Mouse (Mus musculus): ENCODE measurements around the gene Sco2.

The Sco2 gene

DNA sequence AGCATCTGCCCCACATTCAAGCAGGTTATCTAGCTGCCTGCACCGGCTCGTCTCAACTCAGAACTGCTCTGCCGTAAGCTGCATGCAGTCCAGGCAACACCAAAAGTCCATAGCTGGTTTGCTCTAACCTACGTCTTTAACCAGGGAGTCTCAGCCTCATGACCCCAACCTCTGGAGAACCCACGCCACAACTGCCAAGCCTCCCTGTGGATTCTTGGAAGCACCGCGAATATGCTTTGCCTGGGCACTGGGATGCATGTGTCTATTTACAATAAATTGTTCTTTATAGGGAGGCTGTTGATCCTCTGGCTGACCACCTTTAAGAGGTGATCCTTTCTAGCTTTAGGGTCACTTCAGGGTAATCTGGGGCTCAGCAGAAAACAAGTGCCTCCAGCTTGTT lies 1.1 kb downstream of the Sco2 start:
- no peak for DNase-seq

DNA sequence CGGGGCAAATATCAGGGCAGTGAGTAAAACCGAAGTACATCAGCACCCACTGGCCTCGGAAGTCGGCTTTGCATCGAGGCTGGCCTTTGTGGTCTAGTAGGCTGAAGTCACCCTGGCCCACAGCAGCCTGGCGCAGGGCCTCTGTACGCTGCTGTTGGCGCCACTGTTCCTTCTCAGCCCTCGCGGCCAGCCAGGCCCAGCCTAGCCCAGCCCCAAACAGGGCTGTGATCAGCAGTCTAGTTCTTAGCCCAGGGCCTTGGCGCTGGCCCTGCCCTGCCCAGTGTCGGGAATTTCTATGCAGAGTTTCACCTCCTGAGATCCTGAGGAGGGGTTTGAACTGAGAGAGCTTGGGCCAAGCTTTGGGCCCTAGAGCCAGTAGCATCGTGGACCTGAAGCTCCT lies 1.6 kb downstream of the Sco2 start:
- DNase-seq = no peak

DNA sequence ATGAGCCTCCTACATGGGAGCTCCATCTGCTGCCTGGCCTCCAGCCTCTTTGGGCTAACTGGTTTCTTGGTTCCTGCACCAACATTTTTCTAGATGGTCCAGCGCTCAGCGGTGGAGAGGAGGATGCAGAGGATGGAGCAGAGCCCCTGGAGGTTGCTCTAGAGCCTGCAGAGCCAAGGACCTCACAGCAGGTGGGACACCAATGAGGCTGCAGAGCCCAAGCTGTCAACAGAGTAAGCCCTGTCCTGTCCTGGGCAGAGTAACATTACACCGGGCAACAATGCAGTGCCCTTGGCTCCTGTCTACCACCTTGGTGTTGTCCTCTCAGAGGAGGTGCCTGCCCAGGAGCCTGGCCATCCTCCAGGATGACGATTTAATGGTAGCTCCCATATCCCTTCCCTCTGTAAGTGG lies 8.5 kb downstream of the Sco2 start:
- DNase-seq = no peak

DNA sequence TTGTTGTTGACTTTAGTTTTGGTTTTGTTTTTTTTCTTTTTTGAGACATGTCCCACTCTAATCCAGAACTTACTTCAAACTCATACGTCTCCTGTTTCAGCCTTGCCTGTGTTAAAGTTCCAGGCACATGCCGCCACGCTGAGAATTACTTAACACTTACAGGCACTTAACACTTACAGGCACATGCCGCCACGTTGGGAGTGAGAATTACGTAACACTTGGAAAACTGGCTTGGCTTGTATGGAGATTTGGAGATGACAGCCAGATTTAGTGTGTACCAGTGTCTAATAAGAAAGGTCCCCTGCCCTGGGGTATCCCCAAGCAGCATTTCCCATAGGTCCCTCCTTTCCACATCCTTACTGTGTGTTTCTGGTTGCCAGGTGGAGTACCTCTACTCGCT lies 10.6 kb downstream of the Sco2 start:
- no peak for DNase-seq

DNA sequence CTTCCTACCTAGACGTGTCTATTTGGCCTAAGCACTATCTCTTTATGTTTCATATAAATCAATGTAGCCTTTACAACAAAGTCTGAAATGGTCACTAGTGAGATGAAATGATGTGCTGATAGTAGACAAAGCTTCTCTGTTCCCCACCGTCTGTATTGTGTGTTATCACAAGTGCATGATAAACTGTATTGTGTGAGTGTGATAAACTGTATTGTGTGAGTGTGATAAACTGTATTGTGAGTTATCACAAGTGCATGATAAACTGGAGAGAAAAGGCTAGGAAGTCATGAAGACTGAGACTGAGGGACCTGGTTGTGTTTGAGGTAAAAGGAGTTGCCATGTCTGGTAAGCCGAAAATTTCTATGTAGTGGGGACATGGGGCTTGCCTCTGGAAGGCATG lies 14.9 kb downstream of the Sco2 start:
- DNase-seq = no peak

DNA sequence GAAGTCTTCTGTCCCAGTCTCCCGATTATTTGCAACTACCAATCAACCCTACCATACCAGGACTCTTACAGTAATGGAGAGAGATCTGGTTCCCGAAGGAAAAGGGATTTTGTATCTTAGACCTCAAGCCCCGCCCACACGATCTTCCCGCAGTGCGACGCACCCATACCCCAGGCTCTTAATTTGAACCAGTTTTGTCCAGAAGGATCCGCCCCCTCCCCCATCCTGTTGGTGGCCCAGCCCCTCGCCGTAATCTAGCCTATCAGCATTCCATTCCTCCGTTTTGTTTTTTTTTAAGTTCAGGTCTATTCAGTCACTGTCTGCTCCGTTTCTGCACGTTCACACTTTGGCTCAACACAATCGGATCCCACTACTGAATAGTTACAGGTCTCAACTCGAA lies 17.3 kb downstream of the Sco2 start:
- DNase-seq = peak; percentile 73

DNA sequence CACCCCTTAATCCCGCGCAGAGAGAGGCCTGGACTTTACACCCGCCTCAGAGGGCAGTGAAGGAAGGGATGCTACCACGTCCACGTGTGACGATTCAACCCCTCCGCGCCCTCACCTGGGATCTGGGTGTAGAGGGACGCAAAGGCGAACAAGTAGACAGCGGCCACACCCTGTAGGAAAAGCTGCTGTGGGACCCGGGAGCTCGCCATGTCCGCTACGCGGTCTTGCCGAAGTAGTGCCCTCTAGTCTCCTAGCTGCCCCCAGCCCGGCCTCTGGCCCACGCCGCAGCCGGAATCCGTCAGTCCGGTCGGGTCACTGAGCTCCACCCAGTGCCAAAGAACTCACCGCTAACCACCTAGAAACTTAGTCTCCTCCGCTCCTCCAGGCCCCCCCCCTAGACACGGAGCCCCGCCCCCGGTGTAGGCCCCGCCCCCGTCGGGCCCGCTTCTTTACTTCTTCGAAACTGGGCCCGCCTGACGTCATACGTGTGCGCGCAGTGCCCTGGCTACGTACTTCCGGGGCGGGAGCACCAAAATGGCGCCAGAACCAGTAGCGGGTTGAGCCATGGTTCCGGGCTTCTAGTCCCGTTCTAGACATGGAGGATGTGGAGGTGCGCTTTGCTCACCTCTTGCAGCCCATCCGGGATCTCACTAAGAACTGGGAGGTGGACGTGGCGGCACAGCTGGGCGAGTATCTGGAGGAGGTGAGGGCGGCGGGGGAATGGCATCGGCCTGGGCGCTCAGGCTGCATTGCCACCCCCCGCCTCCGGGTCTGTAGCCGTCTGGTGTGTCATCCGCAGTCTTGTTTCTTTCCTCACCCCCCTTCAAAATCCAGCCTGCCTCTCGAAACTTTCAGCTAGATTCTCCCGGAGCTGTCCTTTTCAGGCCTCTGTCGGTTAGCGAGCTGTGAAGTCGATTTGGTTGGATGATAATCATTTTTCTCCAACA lies 18.1 kb downstream of the Sco2 start, which contains the start of the genes Lmf2 and Ncaph2:
Lmf2 (minus strand) TSS at position 419 of the 947 bp plus-strand sequence.
Ncaph2 (plus strand) TSS at position 479 of the 947 bp plus-strand sequence.
- peak; percentile 95 for DNase-seq

DNA sequence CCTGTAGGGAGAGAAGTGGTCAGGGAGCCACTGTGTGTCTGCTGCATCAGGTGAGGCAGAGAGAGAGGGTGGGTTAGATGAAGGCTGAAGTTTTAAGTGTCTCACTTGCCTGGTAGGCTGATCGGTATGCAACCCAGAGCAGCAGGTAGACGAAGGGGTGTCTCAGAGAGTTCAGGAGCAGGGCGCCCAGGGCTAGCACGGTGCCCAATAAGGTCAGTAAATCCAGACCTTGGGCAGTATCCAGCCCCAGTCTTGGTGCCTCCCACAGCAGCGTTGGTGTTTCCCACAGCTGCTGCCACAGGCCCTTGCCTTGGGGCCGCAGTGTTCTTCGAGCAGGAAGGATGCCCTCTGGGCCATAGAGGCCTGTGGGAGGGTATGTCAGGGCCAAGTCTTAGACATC lies 19.2 kb downstream of the Sco2 start:
- DNase-seq = no peak

DNA sequence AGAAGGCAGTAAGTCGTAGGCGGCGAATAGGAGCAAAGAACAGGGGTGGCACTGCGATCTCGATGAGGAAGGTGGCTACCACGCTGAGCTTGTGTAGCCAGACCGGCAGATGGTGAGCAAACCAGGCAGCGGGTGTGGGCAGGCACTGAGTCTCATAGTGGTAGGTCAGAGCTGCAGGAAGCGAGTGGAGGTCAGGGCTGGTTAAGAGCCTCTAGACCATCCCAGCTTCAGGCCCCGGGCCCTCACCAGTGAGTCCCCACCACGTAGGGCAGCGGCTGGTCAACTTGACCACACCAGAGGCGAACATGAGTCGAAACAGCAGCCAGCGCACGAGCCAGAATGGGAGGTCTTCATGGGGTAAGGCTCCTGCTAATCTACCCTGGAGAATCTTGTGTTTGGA lies 19.8 kb downstream of the Sco2 start:
- DNase-seq = no peak

DNA sequence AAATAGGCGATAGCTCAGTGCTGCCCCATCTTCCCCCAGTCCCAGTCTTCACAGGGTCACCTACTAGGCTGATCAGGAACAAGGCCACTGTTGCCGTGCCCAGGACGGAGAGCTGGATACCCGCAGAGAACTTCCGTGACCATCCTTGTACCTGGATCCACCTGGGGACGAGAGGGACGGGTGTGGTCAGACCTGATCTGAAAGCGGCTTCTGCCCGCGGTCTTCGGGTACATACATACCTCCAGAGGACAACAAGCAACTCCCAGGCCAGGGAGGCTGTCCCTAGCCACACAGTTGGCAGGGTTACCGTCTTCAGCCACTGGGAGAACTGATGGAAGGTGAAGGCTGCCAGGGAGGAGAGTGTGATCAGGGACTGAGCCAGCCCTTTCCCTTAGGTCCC lies 20.9 kb downstream of the Sco2 start:
- DNase-seq = no peak

DNA sequence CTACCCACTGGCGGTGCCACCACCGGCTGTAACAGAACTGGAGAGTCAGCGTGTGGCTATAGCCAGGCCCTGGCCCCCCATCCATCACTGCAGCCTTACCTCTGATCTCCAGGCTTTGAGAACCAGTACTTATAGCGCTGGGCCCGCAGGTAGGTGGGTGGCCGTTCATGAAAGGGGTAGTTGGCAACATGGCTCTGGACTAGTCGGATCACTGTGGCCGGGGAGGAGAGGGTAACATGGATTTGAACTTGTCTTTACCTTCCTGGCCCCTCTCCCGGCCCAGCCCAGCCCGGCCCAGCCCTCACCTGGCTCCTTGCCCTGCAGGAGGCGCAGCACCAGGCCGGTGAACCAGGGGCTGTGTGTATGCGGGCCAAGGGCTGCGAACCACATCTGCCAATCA lies 21.6 kb downstream of the Sco2 start:
- no peak for DNase-seq

DNA sequence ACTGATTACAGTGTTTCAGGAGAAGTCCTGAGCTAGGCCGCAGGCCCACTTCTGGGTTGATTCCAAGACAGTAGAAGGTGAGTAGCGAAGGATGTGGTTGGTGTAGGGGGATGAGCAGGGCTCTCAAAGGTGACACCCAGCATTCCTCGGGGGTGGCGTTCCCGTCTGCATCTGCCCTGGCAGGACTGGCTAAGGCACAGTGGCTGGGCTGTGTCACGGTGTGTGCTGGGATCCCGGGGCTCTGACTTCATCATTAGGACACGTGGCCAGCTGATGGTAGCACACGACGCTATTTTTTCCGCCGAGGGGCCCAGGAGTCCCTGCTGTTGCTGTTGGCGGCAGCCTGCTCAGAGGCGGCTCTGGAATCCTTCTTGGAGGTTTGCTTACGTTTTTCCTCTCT lies 22.3 kb downstream of the Sco2 start:
- no peak for DNase-seq

DNA sequence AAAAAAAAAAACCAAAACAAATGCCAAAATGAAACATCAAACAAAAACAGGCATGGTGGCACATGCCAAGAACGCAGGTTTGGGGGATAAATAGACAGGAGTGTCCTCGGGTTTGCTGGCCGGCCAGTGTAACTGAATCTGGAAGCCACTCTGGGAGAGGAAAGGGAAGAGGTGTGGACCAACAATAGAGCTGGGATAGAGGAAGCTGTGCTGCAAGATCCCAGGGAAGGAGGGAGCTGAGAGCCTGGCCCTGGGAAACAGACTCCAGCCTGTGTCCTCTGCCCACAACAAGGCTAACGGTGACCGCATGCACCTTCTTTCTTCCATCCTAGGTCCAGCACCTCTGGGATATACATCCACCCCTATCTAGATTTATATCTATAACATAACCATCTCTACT lies 23.2 kb downstream of the Sco2 start:
- DNase-seq = no peak

DNA sequence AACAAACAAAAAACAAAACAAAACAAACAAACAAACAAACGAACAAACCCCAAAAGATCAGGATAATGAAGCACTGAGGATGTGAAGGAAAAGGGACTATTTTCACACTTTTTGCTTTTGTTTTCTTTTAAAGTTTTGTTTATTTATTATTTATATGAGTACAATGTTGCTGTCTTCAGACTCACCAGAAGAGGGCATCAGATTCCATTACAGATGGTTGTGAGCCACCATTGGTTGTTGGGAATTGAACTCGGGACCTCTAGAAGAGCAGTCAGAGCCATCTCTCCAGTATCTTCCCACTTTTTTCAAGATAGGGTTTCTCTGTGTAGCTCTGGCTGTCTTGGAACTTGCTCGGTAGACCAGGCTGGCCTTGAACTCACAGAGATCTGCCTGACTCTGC lies 30.3 kb downstream of the Sco2 start:
- DNase-seq = no peak

DNA sequence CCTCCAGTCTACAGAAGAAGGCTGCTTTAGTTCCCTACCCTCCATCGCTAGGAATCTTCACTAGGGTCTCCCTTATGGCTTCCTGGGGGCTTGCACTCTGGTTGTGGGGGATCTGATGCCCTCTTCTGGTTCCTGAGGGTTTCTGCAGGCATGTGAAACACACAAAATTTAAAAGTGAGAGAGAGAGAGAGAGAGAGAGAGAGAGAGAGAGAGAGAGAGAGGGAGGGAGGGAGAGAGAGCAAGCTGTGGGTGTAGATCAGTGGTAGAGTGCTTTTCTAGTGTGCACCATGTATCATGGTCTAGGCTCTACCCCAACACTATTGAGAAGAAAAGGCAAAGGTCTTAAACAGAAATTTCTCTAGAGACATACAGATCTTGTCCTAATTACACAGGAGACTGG lies 32.0 kb downstream of the Sco2 start:
- DNase-seq = no peak

DNA sequence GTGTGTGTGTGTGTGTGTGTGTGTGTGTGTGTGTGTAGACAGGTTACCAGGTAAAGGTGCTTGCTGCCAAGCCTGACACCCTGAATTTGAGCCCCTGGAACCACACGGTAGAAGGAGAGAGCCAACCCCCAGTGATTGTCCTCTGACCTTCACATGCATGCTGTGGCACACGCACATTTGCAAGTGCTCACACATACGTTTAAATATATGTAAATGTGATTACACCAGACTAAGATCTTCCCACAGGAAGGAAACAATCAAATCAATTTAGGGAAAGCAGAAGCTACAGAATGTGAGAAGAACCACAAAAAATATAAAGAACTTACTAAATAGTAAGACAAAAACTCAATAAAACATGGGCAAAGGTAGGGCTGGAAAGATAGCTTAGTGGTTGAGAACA lies 33.5 kb downstream of the Sco2 start:
- no peak for DNase-seq

DNA sequence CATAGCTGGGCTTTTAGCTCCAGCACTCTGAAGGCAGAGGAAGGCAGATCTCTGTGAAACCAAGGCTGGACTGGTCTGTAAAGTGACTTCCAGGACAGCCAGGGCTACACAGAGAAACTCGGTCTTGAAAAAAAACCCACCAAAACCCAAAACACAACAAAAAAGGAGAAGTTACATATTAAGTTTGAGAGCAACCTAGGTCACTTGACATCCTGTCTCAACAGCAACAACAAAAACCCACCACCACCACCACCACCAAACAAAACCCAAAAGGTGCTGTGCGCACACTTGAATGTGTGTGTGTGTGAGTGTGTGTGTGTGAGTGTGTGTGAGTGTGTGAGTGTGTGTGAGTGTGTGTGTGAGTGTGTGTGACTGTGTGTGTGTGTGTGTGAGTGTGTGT lies 34.0 kb downstream of the Sco2 start:
- no peak for DNase-seq

DNA sequence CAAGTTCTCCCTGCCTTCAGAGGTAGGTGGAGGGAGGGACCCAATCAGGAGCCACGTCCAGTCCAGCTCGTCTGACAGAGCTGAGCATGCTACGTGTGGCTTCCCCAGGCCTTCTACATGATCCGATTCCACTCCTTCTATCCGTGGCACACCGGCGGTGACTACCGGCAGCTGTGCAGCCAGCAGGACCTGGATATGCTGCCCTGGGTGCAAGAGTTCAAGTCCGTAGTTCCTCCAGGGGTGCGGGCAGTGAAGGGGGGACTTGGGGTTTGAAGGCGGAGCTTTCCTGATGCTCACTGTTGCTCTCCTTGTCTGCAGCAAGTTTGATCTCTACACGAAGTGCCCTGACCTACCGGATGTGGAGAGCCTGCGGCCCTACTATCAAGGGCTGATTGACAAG lies 37.2 kb downstream of the Sco2 start:
- DNase-seq = no peak

DNA sequence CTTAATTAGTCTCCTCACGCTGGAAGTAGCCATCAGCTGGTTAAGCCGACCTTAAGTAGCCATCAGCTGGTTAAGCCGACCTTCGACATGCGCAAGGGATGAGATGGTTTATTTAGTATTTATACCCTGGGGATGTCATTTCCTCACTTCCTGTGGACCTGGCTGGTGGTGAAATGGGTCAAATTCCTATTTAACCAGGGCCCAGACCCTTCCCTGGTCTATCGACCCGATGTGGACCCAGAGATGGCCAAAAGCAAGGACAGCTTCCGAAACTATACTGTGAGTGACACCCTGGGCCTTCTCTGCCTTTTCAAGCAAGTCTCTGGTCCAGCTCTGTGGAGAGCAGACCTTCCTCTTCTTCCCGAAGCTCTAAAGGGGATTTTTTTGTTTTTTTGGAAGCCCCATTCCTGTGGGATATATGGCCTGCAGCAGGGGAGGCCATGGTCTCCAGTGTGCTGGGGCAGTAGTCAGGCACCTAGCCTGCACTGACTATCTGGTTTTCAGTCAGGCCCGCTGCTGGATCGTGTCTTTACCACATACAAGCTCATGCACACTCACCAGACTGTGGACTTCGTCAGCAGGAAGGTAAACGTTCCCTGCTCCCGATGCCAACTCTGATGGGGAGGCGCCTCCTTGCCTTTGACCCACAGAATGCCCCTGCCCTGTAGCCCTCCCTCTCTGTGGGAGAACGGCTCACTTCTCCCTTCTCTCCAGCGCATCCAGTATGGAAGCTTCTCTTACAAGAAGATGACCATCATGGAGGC lies 38.7 kb downstream of the Sco2 start:
- DNase-seq = no peak

DNA sequence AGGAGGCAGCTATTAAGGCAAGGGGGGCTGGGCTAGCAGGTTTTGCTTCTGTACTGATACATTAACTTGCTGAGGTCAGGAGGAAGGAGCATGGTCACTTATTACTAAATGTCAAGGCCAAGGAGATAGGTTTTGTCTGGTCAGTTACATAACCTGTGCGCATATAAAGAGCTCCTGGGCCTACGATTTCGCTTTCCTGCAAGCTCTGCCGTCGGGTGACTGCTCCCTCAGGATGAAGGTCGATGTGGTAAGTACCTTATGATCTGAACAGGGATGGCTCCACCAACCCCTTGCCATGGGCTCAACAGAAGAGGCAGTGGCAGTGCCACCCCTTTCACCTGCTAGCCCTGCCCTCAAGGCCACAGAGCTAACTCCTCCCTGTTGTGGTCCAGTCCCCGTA lies 39.4 kb downstream of the Sco2 start, which contains the start of gene Miox:
Miox (plus strand) TSS at position 128 of the 400 bp plus-strand sequence.
- DNase-seq = no peak

DNA sequence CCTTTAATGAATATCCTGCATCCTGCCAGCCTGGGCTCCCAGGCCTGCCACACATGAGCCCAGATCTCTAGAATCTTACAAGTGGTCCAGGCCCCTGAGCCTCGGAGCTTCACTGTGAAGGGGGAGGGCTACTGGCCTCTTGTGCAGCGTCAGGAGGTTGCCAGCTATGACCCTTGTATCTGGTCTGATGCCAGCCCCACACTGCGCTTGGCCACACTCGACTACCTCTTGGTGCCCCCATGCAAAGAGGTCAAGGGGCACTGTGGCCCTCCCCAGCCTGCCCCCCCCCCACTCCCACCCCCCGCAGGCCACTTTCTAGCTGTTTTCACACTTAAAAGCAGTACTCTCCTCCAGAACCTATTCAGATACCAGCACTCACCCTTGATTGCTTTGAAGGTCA lies 47.2 kb downstream of the Sco2 start:
- DNase-seq = no peak

DNA sequence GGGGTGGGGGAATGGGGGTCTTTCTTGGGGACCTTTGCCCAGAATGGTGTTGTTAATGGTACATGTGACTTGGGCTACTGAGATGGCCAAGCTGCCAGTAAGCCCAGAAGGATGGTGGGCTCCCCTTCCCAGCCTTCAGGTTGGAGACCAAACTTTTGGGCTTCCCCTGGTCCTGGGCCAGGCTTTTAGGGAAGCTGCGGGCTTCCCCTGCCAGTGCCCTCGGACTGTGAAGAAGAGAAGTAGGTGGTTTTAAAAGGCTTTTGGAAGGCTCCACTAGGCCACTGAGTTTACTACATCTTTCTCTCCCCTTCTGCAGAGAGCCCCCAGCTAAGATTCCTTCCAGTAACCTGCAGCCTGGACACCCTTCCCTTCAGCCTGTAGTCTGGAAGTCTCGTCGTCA lies 50.0 kb downstream of the Sco2 start:
- no peak for DNase-seq

DNA sequence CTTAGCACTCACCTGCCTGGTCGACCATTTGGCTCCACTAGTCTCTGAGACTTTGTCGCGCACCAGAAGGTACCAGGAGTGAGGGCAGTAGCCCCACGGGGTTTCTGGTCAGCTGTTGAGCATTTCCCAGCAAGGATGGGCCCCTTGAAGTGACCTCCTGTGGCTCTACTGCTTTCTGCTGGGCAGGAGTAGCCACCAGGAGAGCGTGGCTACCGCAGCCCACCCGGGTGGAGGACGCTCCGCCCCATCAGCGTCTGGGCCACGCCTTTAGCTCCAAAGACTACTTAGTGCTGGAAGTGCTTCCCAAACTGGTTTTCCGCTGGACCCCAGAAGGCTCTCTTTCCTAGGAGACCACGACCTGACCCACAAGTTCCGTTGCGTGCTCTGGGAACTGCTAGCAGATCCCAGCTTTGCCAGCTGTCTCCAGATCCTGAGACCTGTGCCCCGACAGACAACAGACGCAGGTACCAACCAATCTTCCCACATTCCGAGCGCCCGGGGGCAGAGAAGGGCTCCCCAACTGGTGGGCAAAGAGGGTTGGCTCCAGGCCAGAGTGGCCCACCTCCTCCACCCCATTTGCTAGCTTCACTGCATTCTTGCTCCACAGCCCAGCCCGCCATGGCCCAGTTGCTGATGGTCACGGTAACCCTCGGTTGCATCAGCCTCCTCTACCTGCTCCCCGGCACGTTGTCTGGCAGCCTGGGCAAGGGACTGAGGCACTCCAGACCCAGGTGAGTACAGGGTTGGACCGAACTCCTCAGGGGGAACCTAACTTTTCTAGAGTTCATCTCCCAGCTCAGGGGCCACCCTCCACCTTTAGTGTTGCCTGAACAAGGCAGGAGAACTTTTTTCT lies 50.8 kb downstream of the Sco2 start, which contains the start of gene Adm2:
Adm2 (plus strand) TSS at position 51 of the 853 bp plus-strand sequence.
- no peak for DNase-seq
